Mouse (Mus musculus): Measurements from ENCODE around the gene Sirt4. TPM values are rescaled to one million over a fixed set of nuclear protein-coding genes. Genes with fewer than 3 reads are reported as not detected.
"Not testable (repeated sequence)": the region's sequence is repeated elsewhere in the genome, so short reads cannot be mapped to it uniquely, and the experiment has no call there.

Gene Sirt4
- polyA plus RNA-seq, 1 experiment, result 22.2 TPM

- peak overlapping the region; percentile 48 for H3K27ac ChIP-seq (ENCODE audit: insufficient read depth, low read length)
- H3K36me3 ChIP-seq (ENCODE audit: control insufficient read depth, insufficient read depth, low read length, poor library complexity, severe bottlenecking), result no peaks in the 10 kb centered on the region
- H3K9me3 ChIP-seq (replicated peaks; ENCODE audit: control insufficient read depth, insufficient read depth, low read length, poor library complexity, severe bottlenecking), result no peaks in the 10 kb centered on the region
- no peak overlapping the region for H3K9ac ChIP-seq (ENCODE audit: low read depth, poor library complexity, severe bottlenecking)
- H3K27me3 ChIP-seq (ENCODE audit: control insufficient read depth, insufficient read depth, low read length, poor library complexity, severe bottlenecking), result no peaks in the 10 kb centered on the region
- H3K4me3 ChIP-seq (ENCODE audit: low read depth, low read length), result no peak overlapping the region
- H3K4me1 ChIP-seq (ENCODE audit: control insufficient read depth, insufficient read depth, low read length), result peaks cover 4% of the 10 kb centered on the region
- TF ChIP-seq POLR2A (IDR thresholded peaks at IDR 0.05; ENCODE audit: insufficient read depth, low read length) (no peak), CTCF (IDR thresholded peaks at IDR 0.05; ENCODE audit: low read depth, low read length) (no peak), EP300 (IDR thresholded peaks at IDR 0.05; ENCODE audit: insufficient read depth, low read depth, low read length) (no peak)
Measured at GRCm38 (mm10) chr5:115498307-115499240, 14.0 kb upstream of the Sirt4 start.

GRCm38 (mm10) chr5:115497033-115497432, 12.5 kb upstream of the Sirt4 start:
- Histone ChIP-seq H3K27ac (ENCODE audit: insufficient read depth, low read length) (no peak overlapping the region), H3K27me3 (ENCODE audit: control insufficient read depth, insufficient read depth, low read length, poor library complexity, severe bottlenecking) (no peaks in the 10 kb centered on the region)
- TF ChIP-seq CTCF (IDR thresholded peaks at IDR 0.05; ENCODE audit: low read depth, low read length) (no peak), EP300 (IDR thresholded peaks at IDR 0.05; ENCODE audit: insufficient read depth, low read depth, low read length) (no peak), POLR2A (IDR thresholded peaks at IDR 0.05; ENCODE audit: insufficient read depth, low read length) (no peak)

GRCm38 (mm10) chr5:115495618-115496017, 11.1 kb upstream of the Sirt4 start:
- not testable (repeated sequence) for H3K9me3 ChIP-seq (replicated peaks; ENCODE audit: control insufficient read depth, insufficient read depth, low read length, poor library complexity, severe bottlenecking); H3K4me3 ChIP-seq (ENCODE audit: low read depth, low read length); H3K27me3 ChIP-seq (ENCODE audit: control insufficient read depth, insufficient read depth, low read length, poor library complexity, severe bottlenecking); H3K36me3 ChIP-seq (ENCODE audit: control insufficient read depth, insufficient read depth, low read length, poor library complexity, severe bottlenecking); H3K27ac ChIP-seq (ENCODE audit: insufficient read depth, low read length); H3K9ac ChIP-seq (ENCODE audit: low read depth, poor library complexity, severe bottlenecking); H3K4me1 ChIP-seq (ENCODE audit: control insufficient read depth, insufficient read depth, low read length)

More at GRCm38 (mm10) chr5:115497033-115497432, 12.5 kb upstream of the Sirt4 start:
- Histone ChIP-seq H3K9me3 (replicated peaks; ENCODE audit: control insufficient read depth, insufficient read depth, low read length, poor library complexity, severe bottlenecking) (no peaks in the 10 kb centered on the region), H3K36me3 (ENCODE audit: control insufficient read depth, insufficient read depth, low read length, poor library complexity, severe bottlenecking) (no peaks in the 10 kb centered on the region), H3K9ac (ENCODE audit: low read depth, poor library complexity, severe bottlenecking) (no peak overlapping the region), H3K4me1 (ENCODE audit: control insufficient read depth, insufficient read depth, low read length) (peaks cover 4% of the 10 kb centered on the region), H3K4me3 (ENCODE audit: low read depth, low read length) (no peak overlapping the region)

GRCm38 (mm10) chr5:115493441-115493840, 8.9 kb upstream of the Sirt4 start:
- H3K27me3 ChIP-seq (ENCODE audit: control insufficient read depth, insufficient read depth, low read length, poor library complexity, severe bottlenecking), result no peaks in the 10 kb centered on the region
- no peak overlapping the region for H3K4me3 ChIP-seq (ENCODE audit: low read depth, low read length)
- TF ChIP-seq EP300 (IDR thresholded peaks at IDR 0.05; ENCODE audit: insufficient read depth, low read depth, low read length), result no peak
- no peak for TF ChIP-seq POLR2A (IDR thresholded peaks at IDR 0.05; ENCODE audit: insufficient read depth, low read length)
- TF ChIP-seq CTCF (IDR thresholded peaks at IDR 0.05; ENCODE audit: low read depth, low read length), result no peak
- H3K4me1 ChIP-seq (ENCODE audit: control insufficient read depth, insufficient read depth, low read length), result peaks cover 4% of the 10 kb centered on the region
- peak overlapping the region; percentile 30; the same call in 1 of the 2 replicates for H3K27ac ChIP-seq (ENCODE audit: insufficient read depth, low read length)
- H3K36me3 ChIP-seq (ENCODE audit: control insufficient read depth, insufficient read depth, low read length, poor library complexity, severe bottlenecking), result no peaks in the 10 kb centered on the region
- no peaks in the 10 kb centered on the region for H3K9me3 ChIP-seq (replicated peaks; ENCODE audit: control insufficient read depth, insufficient read depth, low read length, poor library complexity, severe bottlenecking)
- H3K9ac ChIP-seq (ENCODE audit: low read depth, poor library complexity, severe bottlenecking), result no peak overlapping the region

- Histone ChIP-seq H3K4me1 (ENCODE audit: control insufficient read depth, insufficient read depth, low read length) (peaks cover 4% of the 10 kb centered on the region), H3K27ac (ENCODE audit: insufficient read depth, low read length) (no peak overlapping the region; the same call in 1 of the 2 replicates), H3K36me3 (ENCODE audit: control insufficient read depth, insufficient read depth, low read length, poor library complexity, severe bottlenecking) (no peaks in the 10 kb centered on the region), H3K9ac (ENCODE audit: low read depth, poor library complexity, severe bottlenecking) (no peak overlapping the region), H3K27me3 (ENCODE audit: control insufficient read depth, insufficient read depth, low read length, poor library complexity, severe bottlenecking) (no peaks in the 10 kb centered on the region), H3K9me3 (replicated peaks; ENCODE audit: control insufficient read depth, insufficient read depth, low read length, poor library complexity, severe bottlenecking) (no peaks in the 10 kb centered on the region), H3K4me3 (ENCODE audit: low read depth, low read length) (no peak overlapping the region)
- no peak for TF ChIP-seq POLR2A (IDR thresholded peaks at IDR 0.05; ENCODE audit: insufficient read depth, low read length)
Measured at GRCm38 (mm10) chr5:115492711-115493335, 8.3 kb upstream of the Sirt4 start.

DNA sequence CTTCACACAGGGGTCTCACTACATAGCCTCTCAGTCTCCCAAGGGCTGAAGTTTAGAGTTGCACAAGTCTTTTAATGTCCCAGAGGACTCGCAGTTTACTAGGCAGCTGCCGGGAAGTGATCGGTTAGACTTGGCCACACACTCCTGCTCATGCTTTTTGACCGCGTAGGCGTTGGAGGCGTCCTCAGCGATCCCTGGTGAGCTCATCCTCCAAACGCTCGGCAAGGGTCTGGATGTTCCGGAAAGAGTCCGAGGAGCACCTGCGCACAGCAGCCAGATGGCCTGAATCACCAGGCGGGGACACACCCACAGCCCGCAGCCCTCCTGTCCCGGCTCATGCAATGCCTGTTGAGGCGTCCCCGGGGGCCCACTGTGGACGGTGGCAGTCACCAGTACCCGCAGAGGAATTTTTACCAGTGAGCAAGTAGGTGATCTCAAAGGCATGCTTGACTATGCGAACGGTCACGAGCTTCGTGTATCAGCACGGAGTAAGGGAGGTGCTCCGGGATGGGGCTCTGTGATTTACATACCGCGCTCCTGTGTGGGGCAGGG, 7.3 kb upstream of the Sirt4 start:
- Histone ChIP-seq H3K9ac (ENCODE audit: low read depth, poor library complexity, severe bottlenecking) (peak overlapping the region; percentile 17), H3K4me3 (ENCODE audit: low read depth, low read length) (peak overlapping the region; percentile 57), H3K9me3 (replicated peaks; ENCODE audit: control insufficient read depth, insufficient read depth, low read length, poor library complexity, severe bottlenecking) (no peaks in the 10 kb centered on the region), H3K27me3 (ENCODE audit: control insufficient read depth, insufficient read depth, low read length, poor library complexity, severe bottlenecking) (no peaks in the 10 kb centered on the region), H3K27ac (ENCODE audit: insufficient read depth, low read length) (peak overlapping the region; percentile 77), H3K4me1 (ENCODE audit: control insufficient read depth, insufficient read depth, low read length) (peaks cover 4% of the 10 kb centered on the region), H3K36me3 (ENCODE audit: control insufficient read depth, insufficient read depth, low read length, poor library complexity, severe bottlenecking) (no peaks in the 10 kb centered on the region)
- TF ChIP-seq EP300 (IDR thresholded peaks at IDR 0.05; ENCODE audit: insufficient read depth, low read depth, low read length) (peak; percentile 66; the same call in 1 of the 2 replicates), CTCF (IDR thresholded peaks at IDR 0.05; ENCODE audit: low read depth, low read length) (no peak)

Measured in ES-Bruce4 (cell line).